Mouse (Mus musculus) forebrain, postnatal 0 days (tissue): Measurements from ENCODE around the gene Smurf2. TPM values are rescaled to one million over a fixed set of nuclear protein-coding genes. Genes with fewer than 3 reads are reported as not detected.

Experiments
- ATAC-seq: fragments of 200-750 bp; cut with Nextera tagmentation; 2 replicates; pipeline ENCODE4 v1.8.0; 2017; ENCODE audit warnings: mild to moderate bottlenecking, moderate library complexity
- DNase-seq: peaks from one replicate; pipeline ENCODE4 v3.0.0-alpha.2; 2015
- H3K27ac ChIP-seq: fragments of 300-500 bp; sonication (generic); 2 replicates; pipeline ENCODE4 v1.5.1; 2014; ENCODE audit warnings: low read depth, mild to moderate bottlenecking, antibody characterized with exemption, low read length, moderate library complexity, mixed read lengths
- H3K27me3 ChIP-seq: fragments of 300-500 bp; sonication (generic); 2 replicates; pipeline ENCODE4 v1.6.1; 2014; ENCODE audit warnings: mild to moderate bottlenecking, low read length, mixed read lengths; ENCODE audit not compliant: insufficient read depth
- H3K36me3 ChIP-seq: fragments of 300-500 bp; sonication (generic); 2 replicates; pipeline ENCODE4 v1.6.1; 2014; ENCODE audit warnings: mild to moderate bottlenecking, moderate library complexity; ENCODE audit not compliant: insufficient read depth
- H3K4me1 ChIP-seq: fragments of 300-500 bp; sonication (generic); 2 replicates; pipeline ENCODE4 v1.6.1; 2014; ENCODE audit warnings: antibody characterized with exemption; ENCODE audit not compliant: insufficient read depth
- H3K4me2 ChIP-seq: fragments of 300-500 bp; sonication (generic); 2 replicates; pipeline ENCODE4 v1.6.1; 2014; ENCODE audit warnings: low read depth, mild to moderate bottlenecking, moderate library complexity
- H3K4me3 ChIP-seq: fragments of 300-500 bp; sonication (generic); 2 replicates; pipeline ENCODE4 v1.5.1; 2014; ENCODE audit warnings: low read depth, low read length, mixed read lengths
- H3K9ac ChIP-seq: fragments of 300-500 bp; sonication (generic); 2 replicates; pipeline ENCODE4 v1.6.1; 2014; ENCODE audit warnings: mild to moderate bottlenecking
- H3K9me3 ChIP-seq: fragments of 300-500 bp; sonication (generic); 2 replicates; pipeline ENCODE4 v1.6.1; 2016; ENCODE audit warnings: low read length
- CTCF ChIP-seq: sonication (generic); IDR thresholded peaks from 2 replicates; pipeline ENCODE4 v1.5.1; 2016; ENCODE audit warnings: antibody characterized with exemption, control low read depth, low read depth
- WGBS: fragments of 180-500 bp; shearing (Covaris S2); extraction: QIAGEN DNeasy Blood & Tissue Kit; methylation state at CpG from one replicate; pipeline ENCODE4 v1.1.7; 2014; 5-methylcytosine and 5-hydroxymethylcytosine counted together
- polyA plus RNA-seq: library from polyadenylated mRNA; unstranded; fragments of >200 nt; fragmentation: Nextera tagmentation; extraction: Ambion mirVana; gene quantifications from 2 replicates; pipeline ENCODE4 v1.2.1, GENCODE M21; 2015
- total RNA-seq: library from RNA; depleted of rRNA; stranded (reverse); fragments of >200 nt; gene quantifications from 2 replicates; pipeline ENCODE4 v1.2.3, GENCODE M21; 2014

Smurf2 gene
- total and polyA plus RNA-seq, 2 experiments from 2014 or later = 7.4 to 44.3 TPM

DNA sequence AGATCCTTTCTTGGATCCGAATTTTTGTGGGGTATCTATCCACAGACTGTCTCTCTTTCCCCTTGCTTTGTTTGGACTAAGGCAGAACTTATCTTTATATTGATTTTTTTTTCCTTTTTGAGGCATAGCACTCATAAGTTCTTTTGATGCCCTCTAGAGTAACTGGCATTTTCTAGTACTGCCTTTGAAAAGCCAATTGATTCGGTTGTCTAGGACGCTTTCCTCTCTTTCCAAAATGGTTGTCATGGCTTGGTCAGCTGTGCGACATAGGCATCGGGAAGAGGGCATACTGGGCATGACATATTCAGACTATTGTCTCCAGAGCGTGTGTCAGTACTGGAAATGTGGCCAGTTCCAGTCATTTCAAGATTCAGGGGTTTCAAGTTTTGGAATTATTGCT is 130.9 kb downstream of the Smurf2 start:
- under 1% methylated on average over 6 of the region's 6 CpGs for WGBS
- ATAC-seq = no peak
- peak overlapping the region; percentile 98 for H3K27ac ChIP-seq

DNA sequence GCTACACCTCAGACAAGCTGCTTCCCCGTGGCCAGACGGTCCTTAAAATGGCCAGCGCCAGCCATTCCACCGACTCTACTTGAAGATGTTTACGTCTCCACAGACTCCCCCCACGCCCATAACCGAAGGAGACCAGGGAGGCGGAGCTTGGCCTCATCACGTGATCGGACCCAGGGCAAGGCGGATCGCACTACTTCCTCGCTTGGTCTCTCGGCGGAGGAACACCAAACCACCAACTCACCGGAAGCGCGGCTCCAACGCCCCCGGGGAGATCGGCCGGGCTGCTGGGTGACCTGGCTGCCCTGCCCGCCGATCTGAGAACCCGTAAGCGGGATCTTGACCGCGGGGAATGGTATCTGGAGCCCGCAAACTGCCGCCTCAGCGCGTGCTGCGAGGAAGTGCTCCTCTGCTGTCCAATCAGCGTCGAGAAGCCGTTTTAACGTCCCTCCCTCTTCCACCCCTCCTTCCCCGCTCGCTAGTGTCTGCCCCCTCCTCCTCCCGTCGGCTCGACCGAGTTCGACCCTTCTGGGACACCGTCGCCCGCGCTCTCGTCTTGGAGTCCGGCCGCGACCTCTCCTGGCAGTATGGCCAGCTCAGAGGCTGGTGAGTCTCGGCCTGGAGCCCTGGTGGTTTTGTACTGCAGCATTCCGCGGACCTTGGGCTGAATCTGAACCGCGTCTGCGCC is 131.6 kb downstream of the Smurf2 start, which contains the start of the genes Ddx5 and Cep95:
Gene Ddx5, minus strand, starts transcription at position 411 of the 685 bp plus-strand sequence.
Gene Cep95, plus strand, starts transcription at position 478 of the 685 bp plus-strand sequence.
- Histone ChIP-seq H3K4me3 (peak within 1 kb of the TSS; percentile 85), H3K27ac (peak within 1 kb of the TSS; percentile 98), H3K4me2 (peak within 1 kb of the TSS; percentile 65), H3K36me3 (peaks cover 20% of the 10 kb centered on the region), H3K9me3 (no peaks in the 10 kb centered on the region), H3K27me3 (no peaks in the 10 kb centered on the region), H3K4me1 (peaks cover 10% of the 10 kb centered on the region; the same call in 1 of the 2 replicates), H3K9ac (peak within 1 kb of the TSS; percentile 96)
- peak; percentile 40; the same call in 1 of the 2 replicates for TF ChIP-seq CTCF
- DNase-seq = peak; percentile 99
- peak; percentile 92 for ATAC-seq
- WGBS = under 1% methylated on average over 58 of the region's 58 CpGs

More for the DNA sequence above, 130.9 kb downstream of the Smurf2 start:
- H3K4me2 ChIP-seq = peak overlapping the region; percentile 65
- H3K27me3 ChIP-seq = no peaks in the 10 kb centered on the region
- no peak for TF ChIP-seq CTCF
- peaks cover 21% of the 10 kb centered on the region for H3K36me3 ChIP-seq
- H3K9me3 ChIP-seq = no peaks in the 10 kb centered on the region
- peak overlapping the region; percentile 85 for H3K4me3 ChIP-seq
- DNase-seq = peak; percentile 41
- peak overlapping the region; percentile 96 for H3K9ac ChIP-seq
- H3K4me1 ChIP-seq = peaks cover 10% of the 10 kb centered on the region; the same call in 1 of the 2 replicates

DNA sequence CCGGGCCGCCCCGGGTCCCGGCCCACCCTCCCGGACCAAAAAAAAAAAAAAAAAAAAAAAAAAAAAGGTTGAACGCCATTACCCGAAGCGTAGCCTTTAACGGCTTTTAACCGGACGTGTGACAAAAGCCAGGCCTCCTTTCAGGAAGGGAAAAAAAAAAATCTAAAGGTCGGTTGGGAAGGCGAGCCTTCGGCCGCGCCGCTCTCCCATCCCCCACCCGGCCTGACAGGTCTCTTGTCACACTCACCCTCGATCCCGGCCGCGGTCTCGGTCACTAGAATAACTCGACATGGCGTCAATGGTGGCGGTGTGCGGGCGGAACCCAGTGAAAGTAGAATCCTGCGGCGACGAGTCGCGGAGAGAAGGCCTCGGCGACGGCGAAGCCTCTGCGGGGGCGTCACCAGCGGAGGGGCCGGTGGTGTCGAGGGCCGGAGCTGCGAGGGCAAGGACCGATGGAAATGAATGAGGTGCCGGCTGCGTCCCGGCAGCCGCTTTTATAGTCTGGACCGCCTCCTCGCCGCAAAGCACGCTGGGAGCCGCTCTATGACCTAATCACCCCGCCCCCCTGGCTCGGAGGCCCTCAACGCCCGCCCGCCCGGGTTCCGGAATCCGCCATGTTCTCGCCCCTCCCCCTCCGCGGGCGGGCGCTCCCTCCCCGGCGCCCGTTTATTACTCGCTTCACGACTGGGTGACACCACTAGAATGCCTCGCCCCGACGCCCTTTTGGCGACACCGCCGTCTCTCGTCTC is 132.3 kb downstream of the Smurf2 start:
- under 1% methylated on average over 68 of the region's 79 CpGs for WGBS
- peaks cover 10% of the 10 kb centered on the region; the same call in 1 of the 2 replicates for H3K4me1 ChIP-seq
- peak overlapping the region; percentile 85 for H3K4me3 ChIP-seq
- TF ChIP-seq CTCF = peak; percentile 3; the same call in 1 of the 2 replicates
- H3K4me2 ChIP-seq = peak overlapping the region; percentile 65
- no peaks in the 10 kb centered on the region for H3K27me3 ChIP-seq
- peak overlapping the region; percentile 96 for H3K9ac ChIP-seq
- H3K27ac ChIP-seq = peak overlapping the region; percentile 98
- ATAC-seq = peak; percentile 81
- H3K36me3 ChIP-seq = peaks cover 27% of the 10 kb centered on the region
- DNase-seq = peak; percentile 99
- no peaks in the 10 kb centered on the region for H3K9me3 ChIP-seq

DNA sequence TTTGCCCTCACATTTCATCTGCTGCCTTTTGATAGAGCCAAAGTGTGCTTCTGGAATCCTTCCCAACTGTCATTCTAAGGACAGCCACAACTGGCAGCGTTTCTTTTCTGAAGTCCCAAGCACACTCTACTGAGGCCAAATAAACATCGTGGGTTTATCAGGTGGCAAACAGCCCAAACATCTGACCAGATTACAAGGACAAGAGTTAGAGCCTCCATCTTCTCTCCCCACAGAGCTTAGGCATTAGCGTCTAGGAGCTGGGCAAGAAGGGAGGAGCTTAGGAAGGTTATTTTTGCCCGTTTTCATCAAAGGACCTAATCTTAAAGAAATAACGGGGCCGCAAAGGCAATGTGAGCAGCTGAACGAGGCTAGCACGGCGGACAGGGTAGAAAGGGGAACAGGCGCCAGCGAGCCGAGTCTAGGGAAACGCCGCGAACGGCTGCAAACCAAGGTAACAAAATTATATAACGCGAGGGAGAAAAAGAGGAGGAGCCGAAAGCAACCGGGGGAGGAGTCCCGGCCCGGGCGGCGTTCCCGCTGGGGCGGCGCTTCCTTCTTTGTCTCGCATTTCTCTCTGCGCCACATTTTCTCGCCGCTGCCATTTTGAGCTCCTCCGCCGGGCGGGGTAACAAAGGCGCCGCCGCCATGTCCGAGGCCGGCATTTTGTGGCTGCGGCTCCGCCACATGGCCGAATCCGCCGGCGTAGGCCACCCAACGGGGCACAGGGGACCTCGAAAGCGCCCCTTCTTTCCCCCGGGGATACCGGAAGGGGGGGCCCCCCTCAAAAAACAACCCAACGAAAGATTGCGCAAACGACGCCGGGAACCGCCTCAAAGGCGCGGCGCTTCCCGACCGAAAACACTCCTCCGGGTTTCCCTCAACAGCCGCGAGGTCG is 133.1 kb downstream of the Smurf2 start:
- ATAC-seq = peak; percentile 36

DNA sequence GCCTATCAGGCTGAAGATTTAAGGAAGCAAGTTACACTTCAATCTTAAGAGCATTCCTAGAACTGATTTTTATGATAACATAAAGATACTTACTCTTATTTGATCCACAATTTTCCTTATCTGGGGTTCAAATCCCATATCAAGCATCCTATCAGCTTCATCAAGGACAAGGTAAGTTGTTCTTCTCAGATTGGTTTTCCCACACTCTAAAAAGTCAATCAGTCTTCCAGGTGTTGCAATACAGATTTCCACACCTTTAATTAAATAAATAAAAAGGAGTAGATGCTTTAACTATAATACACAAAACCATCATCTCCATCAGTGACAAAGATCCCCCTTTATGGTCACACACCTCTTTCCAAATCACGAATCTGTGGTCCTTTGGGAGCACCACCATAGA is 135.5 kb downstream of the Smurf2 start:
- H3K27me3 ChIP-seq = no peaks in the 10 kb centered on the region
- ATAC-seq (no peak), DNase-seq (no peak)
- no peak overlapping the region for H3K27ac ChIP-seq
- TF ChIP-seq CTCF = no peak
- H3K9ac ChIP-seq = no peak overlapping the region
- no peaks in the 10 kb centered on the region for H3K9me3 ChIP-seq
- WGBS = 74% methylated on average over 1 of the region's 1 CpGs
- peaks cover 10% of the 10 kb centered on the region; the same call in 1 of the 2 replicates for H3K4me1 ChIP-seq
- peak overlapping the region; percentile 57 for H3K4me2 ChIP-seq
- H3K36me3 ChIP-seq = peaks cover 48% of the 10 kb centered on the region
- H3K4me3 ChIP-seq = no peak overlapping the region

More for the DNA sequence above, 133.1 kb downstream of the Smurf2 start:
- Histone ChIP-seq H3K9me3 (no peaks in the 10 kb centered on the region), H3K27me3 (no peaks in the 10 kb centered on the region), H3K4me3 (peak overlapping the region; percentile 85), H3K4me1 (peaks cover 10% of the 10 kb centered on the region; the same call in 1 of the 2 replicates), H3K27ac (peak overlapping the region; percentile 98), H3K9ac (peak overlapping the region; percentile 96), H3K4me2 (peak overlapping the region; percentile 57), H3K36me3 (peaks cover 35% of the 10 kb centered on the region)
- peak; percentile 93 for DNase-seq
- TF ChIP-seq CTCF = peak; percentile 32
- WGBS = 2% methylated on average over 65 of the region's 65 CpGs

DNA sequence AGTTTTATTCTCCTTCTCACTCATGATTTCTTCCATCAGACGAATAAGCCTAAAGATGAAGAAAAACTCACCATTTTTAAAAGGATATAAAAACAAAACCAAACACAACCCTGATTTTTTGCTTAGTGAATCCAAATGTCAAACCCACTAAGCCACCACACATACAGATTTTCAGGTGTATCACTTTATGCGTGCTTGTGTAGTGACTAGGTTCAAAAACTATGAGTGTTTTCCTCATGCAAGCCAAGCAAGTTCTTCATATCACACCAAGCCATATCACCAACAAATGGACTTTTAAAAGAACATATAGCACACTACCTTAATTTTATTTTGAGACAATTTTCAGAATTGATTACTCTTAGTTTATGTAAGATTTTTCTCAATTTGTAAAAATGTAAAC is 136.0 kb downstream of the Smurf2 start:
- peaks cover 10% of the 10 kb centered on the region; the same call in 1 of the 2 replicates for H3K4me1 ChIP-seq
- no peak overlapping the region for H3K4me3 ChIP-seq
- DNase-seq = no peak
- WGBS = 83% methylated on average over 2 of the region's 2 CpGs
- TF ChIP-seq CTCF = no peak
- no peak overlapping the region for H3K4me2 ChIP-seq
- H3K36me3 ChIP-seq = peaks cover 51% of the 10 kb centered on the region
- H3K9ac ChIP-seq = no peak overlapping the region
- H3K27ac ChIP-seq = no peak overlapping the region
- no peak for ATAC-seq
- no peaks in the 10 kb centered on the region for H3K9me3 ChIP-seq
- no peaks in the 10 kb centered on the region for H3K27me3 ChIP-seq
